Mouse (Mus musculus) right cerebral cortex, adult 18-20 months (tissue): Measurements from ENCODE around the gene Hhatl.
A peak's percentile ranks its signal among the peaks of the same experiment; 100 is the strongest.

Source experiments
- DNase-seq: peaks from one replicate; pipeline ENCODE4 v3.0.0; 2022; ENCODE audit warnings: mixed read lengths

The Hhatl gene

GRCm38 (mm10) chr9:121757835-121758814, 34.2 kb downstream of the Hhatl start:
- DNase-seq = no peak

GRCm38 (mm10) chr9:121757432-121757831, 34.9 kb downstream of the Hhatl start:
- no peak for DNase-seq

GRCm38 (mm10) chr9:121756785-121757184, 35.5 kb downstream of the Hhatl start:
- no peak for DNase-seq

- DNase-seq = no peak
These were observed 37.7 kb downstream of the Hhatl start for GRCm38 (mm10) chr9:121754624-121755023.

GRCm38 (mm10) chr9:121752774-121753173, 39.5 kb downstream of the Hhatl start:
- peak; percentile 82 for DNase-seq

GRCm38 (mm10) chr9:121744051-121744450, 48.3 kb downstream of the Hhatl start:
- DNase-seq = no peak

- no peak for DNase-seq
These were observed 51.1 kb downstream of the Hhatl start for GRCm38 (mm10) chr9:121741168-121741567.

GRCm38 (mm10) chr9:121740490-121740889, 51.8 kb downstream of the Hhatl start:
- no peak for DNase-seq
